Comparison of ENCODE assay signal across 16 mouse cellular contexts in genomic region chr11:113763449-113763848, GRCm38 (mm10). TPM values are rescaled to one million over a fixed set of nuclear protein-coding genes. Genes with fewer than 3 reads are reported as not detected.
DNase-seq lines count a peak whose midpoint lies in the region; ATAC-seq and TF ChIP-seq lines count a peak whose summit lies in the region.
"Had no signal": no experiment of that assay in that cellular context is flagged by ENCODE, and none has a peak within 500 bp of the region (broad histone marks: within the 10 kb centered on the region; RNA-seq: fewer than 3 reads in every experiment).

No protein-coding gene starts in this region.

- H3K27ac ChIP-seq in kidney, postnatal 0 days: no peak overlapping the region
- H3K27ac ChIP-seq in intestine, embryonic 16.5 days (ENCODE audit: low read length): no peak overlapping the region
- H3K27ac ChIP-seq in stomach, postnatal 0 days (replicated peaks): no peak overlapping the region
- H3K27ac ChIP-seq: liver, embryonic 14.5 days; neural tube, embryonic 12.5 days had no signal

- no peaks in the 10 kb centered on the region for H3K9me3 ChIP-seq in kidney, postnatal 0 days (replicated peaks; ENCODE audit: low read length)
- H3K9me3 ChIP-seq in intestine, embryonic 16.5 days (ENCODE audit: control insufficient read depth, low read length): no peaks in the 10 kb centered on the region
- H3K9me3 ChIP-seq in stomach, postnatal 0 days (ENCODE audit: control insufficient read depth, low read length): no peaks in the 10 kb centered on the region
- H3K9me3 ChIP-seq: neural tube, embryonic 12.5 days had no signal

- 0 out of 2 replicates have a peak, but pooled peaks cover 15% of the 10 kb centered on the region for H3K4me1 ChIP-seq in kidney, postnatal 0 days (replicated peaks; ENCODE audit: insufficient read depth, low read length)
- H3K4me1 ChIP-seq in intestine, embryonic 16.5 days (ENCODE audit: control insufficient read depth, insufficient read depth, low read length): peaks cover 23% of the 10 kb centered on the region
- peaks cover 13% of the 10 kb centered on the region for H3K4me1 ChIP-seq in stomach, postnatal 0 days (replicated peaks; ENCODE audit: control insufficient read depth, insufficient read depth)

- no peak for ATAC-seq in kidney, postnatal 0 days (replicated peaks; ENCODE audit: low FRiP score, low read depth)
- ATAC-seq in intestine, embryonic 16.5 days: peak; percentile 47; the same call in 1 of the 2 replicates
- ATAC-seq in stomach, postnatal 0 days (ENCODE audit: low FRiP score, low TSS enrichment): peak; percentile 11; the same call in 1 of the 2 replicates
- ATAC-seq: Patski had no signal

- 13% methylated on average over 5 of the region's 5 CpGs for WGBS in kidney, postnatal 0 days
- WGBS in intestine, embryonic 16.5 days: 22% methylated on average over 5 of the region's 5 CpGs
- 18% methylated on average over 5 of the region's 5 CpGs for WGBS in stomach, postnatal 0 days

- no peak for TF ChIP-seq POLR2A in brain, embryonic 14.5 days (IDR thresholded peaks at IDR 0.05; ENCODE audit: borderline replicate concordance, extremely low read depth, insufficient read depth, insufficient read length, poor library complexity, severe bottlenecking)

- H3K4me2 ChIP-seq in kidney, postnatal 0 days (ENCODE audit: low read length): 0 out of 2 replicates have a peak overlapping the region, but pooled peaks have one; percentile 18
- no peak overlapping the region for H3K4me2 ChIP-seq in intestine, embryonic 16.5 days (ENCODE audit: low read depth, low read length)
- H3K4me2 ChIP-seq in stomach, postnatal 0 days (replicated peaks; ENCODE audit: low read depth): 0 out of 2 replicates have a peak overlapping the region, but pooled peaks have one; percentile 23
- H3K4me2 ChIP-seq: neural tube, embryonic 12.5 days had no signal

- no peaks in the 10 kb centered on the region for H3K36me3 ChIP-seq in kidney, postnatal 0 days (ENCODE audit: insufficient read depth, low read length)
- no peaks in the 10 kb centered on the region for H3K36me3 ChIP-seq in intestine, embryonic 16.5 days (ENCODE audit: control insufficient read depth, insufficient read depth, low read length)
- no peaks in the 10 kb centered on the region for H3K36me3 ChIP-seq in stomach, postnatal 0 days (ENCODE audit: control insufficient read depth, insufficient read depth, low read length)
- H3K36me3 ChIP-seq: neural tube, embryonic 12.5 days had no signal

- H3K9ac ChIP-seq in kidney, postnatal 0 days (ENCODE audit: low read depth, low read length): no peak overlapping the region
- no peak overlapping the region for H3K9ac ChIP-seq in intestine, embryonic 16.5 days (ENCODE audit: low read depth, low read length)
- no peak overlapping the region for H3K9ac ChIP-seq in stomach, postnatal 0 days (ENCODE audit: low read length)
- H3K9ac ChIP-seq: liver, embryonic 14.5 days; neural tube, embryonic 12.5 days had no signal

- H3K27me3 ChIP-seq in kidney, postnatal 0 days (ENCODE audit: insufficient read depth, low read length): no peaks in the 10 kb centered on the region
- no peaks in the 10 kb centered on the region for H3K27me3 ChIP-seq in intestine, embryonic 16.5 days (replicated peaks; ENCODE audit: control insufficient read depth, insufficient read depth, low read length)
- H3K27me3 ChIP-seq in stomach, postnatal 0 days (ENCODE audit: control insufficient read depth, insufficient read depth, low read length): no peaks in the 10 kb centered on the region
- H3K27me3 ChIP-seq: neural tube, embryonic 12.5 days; Patski had no signal

- DNase-seq in kidney, postnatal 0 days (ENCODE audit: low spot score): no peak
- DNase-seq in kidney, adult 11 months: no peak
- DNase-seq in brain, embryonic 14.5 days (ENCODE audit: low read depth): peak; percentile 44
- DNase-seq in stomach, postnatal 0 days (ENCODE audit: low spot score): no peak
- DNase-seq in ovary, postnatal 36 days (ENCODE audit: low spot score): no peak
- DNase-seq in adrenal gland, adult 2 months: no peak
- DNase-seq: adrenal gland, postnatal 25 days; cerebellum, adult 18-20 months; gastrocnemius, postnatal 36 days; right cerebral cortex, postnatal 14 days had no signal

- no peak for TF ChIP-seq CTCF in kidney, postnatal 0 days (IDR thresholded peaks at IDR 0.05; ENCODE audit: low read depth)
- no peak for TF ChIP-seq CTCF in brain, embryonic 14.5 days (IDR thresholded peaks at IDR 0.05; ENCODE audit: borderline replicate concordance, extremely low read depth, insufficient read depth, insufficient read length)
- TF ChIP-seq CTCF in stomach, postnatal 0 days (IDR thresholded peaks at IDR 0.05; ENCODE audit: low read depth): no peak

- H3K4me3 ChIP-seq in kidney, postnatal 0 days (replicated peaks; ENCODE audit: low read depth, low read length): no peak overlapping the region
- H3K4me3 ChIP-seq in intestine, embryonic 16.5 days (ENCODE audit: low read length): no peak overlapping the region
- no peak overlapping the region for H3K4me3 ChIP-seq in stomach, postnatal 0 days (ENCODE audit: low read depth, low read length)
- H3K4me3 ChIP-seq: neural tube, embryonic 12.5 days had no signal

- no peak for TF ChIP-seq EP300 in stomach, postnatal 0 days (optimal IDR thresholded peaks at IDR 0.05)

RNA-seq across cellular contexts. Expression of gene Cdc42ep4, which starts 11.8 kb away (rescaled TPM):
- 48.5 and 52.3 TPM in 2 replicates for polyA plus RNA-seq in kidney, postnatal 0 days (2015; fragmentation: Nextera tagmentation; extraction: Ambion mirVana)
- 51.2 and 61.3 TPM in 2 replicates for polyA plus RNA-seq in brain, embryonic 14.5 days (2012; rRNA removed)
- 59.0 and 60.3 TPM in 2 replicates for polyA plus RNA-seq in intestine, embryonic 16.5 days (2015; fragmentation: Nextera tagmentation; extraction: Ambion mirVana)
- polyA plus RNA-seq in stomach, postnatal 0 days (2015; fragmentation: Nextera tagmentation; extraction: Ambion mirVana): 28.9 and 30.6 TPM in 2 replicates
- total RNA-seq in adrenal gland, adult 2 months (2021): 100 to 1,000 TPM in 1 of 2 experiments, 10 to 100 TPM in 1; 96.8 to 142 TPM
- 155 and 228 TPM in 2 replicates for polyA plus RNA-seq in adrenal gland, adult 2 months (2012; rRNA removed)

RNA-seq across cellular contexts. Expression of gene Cpsf4l, which starts 53.6 kb away (rescaled TPM):
- polyA plus RNA-seq in kidney, postnatal 0 days (2015; fragmentation: Nextera tagmentation; extraction: Ambion mirVana): 3.9 TPM in 2 replicates
- 0.28 and 0.29 TPM in 2 replicates for polyA plus RNA-seq in brain, embryonic 14.5 days (2012; rRNA removed)
- polyA plus RNA-seq in intestine, embryonic 16.5 days (2015; fragmentation: Nextera tagmentation; extraction: Ambion mirVana): 0.12 and 0.33 TPM in 2 replicates
- 0.16 and 0.19 TPM in 2 replicates for polyA plus RNA-seq in stomach, postnatal 0 days (2015; fragmentation: Nextera tagmentation; extraction: Ambion mirVana)
- total RNA-seq in adrenal gland, adult 2 months (2021): 1 to 10 TPM in 1 of 2 experiments, under 1 TPM in 1; 0.46 to 1.2 TPM
- polyA plus RNA-seq in adrenal gland, adult 2 months (2012; rRNA removed): 0.09 TPM in 1 of 2 replicates, not detected in the other
- total RNA-seq: gastrocnemius, postnatal 36 days; hematopoietic stem cell, adult 5-6 weeks; layer of hippocampus, postnatal 10 days had no signal
